Mouse (Mus musculus): ENCODE measurements around the gene Glra1. TPM values are rescaled to one million over a fixed set of nuclear protein-coding genes. Genes with fewer than 3 reads are reported as not detected.
A peak's percentile ranks its signal among the peaks of the same experiment; 100 is the strongest.

Glra1 gene
- polyA plus RNA-seq, 1 experiment from 2014 or later: 5.8 TPM

DNA sequence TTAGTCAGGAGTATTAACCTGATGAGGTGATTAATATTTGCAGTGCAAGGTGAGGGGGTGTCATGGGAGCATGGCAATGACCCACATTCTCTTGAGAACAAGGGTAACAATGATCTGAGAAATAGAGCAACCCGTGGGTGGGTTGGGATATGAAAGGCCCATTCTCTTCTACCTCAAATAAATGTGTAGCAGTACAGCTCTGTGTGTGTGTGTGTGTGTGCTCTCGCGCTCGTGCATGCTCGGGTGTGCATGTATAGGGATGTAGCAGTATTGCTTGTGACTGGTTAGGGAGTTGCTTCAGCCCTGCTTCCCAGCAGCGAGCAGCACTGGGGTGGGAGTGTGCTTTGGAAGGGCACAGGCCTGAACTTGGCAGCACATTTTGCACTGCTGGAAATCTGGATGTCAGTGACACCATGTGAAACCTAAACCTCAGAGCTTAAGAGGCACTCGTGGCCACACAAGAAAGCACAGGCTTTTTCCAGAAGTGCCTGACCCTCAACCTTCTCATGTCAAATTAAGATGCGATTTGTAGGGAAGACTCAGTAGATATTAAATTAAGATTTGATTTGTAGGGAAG is 106.0 kb downstream of the Glra1 start:
- peaks cover 2% of the 10 kb centered on the region for H3K36me3 ChIP-seq (ENCODE audit: control insufficient read depth, insufficient read depth, low read length)
- no peak overlapping the region for H3K4me2 ChIP-seq (ENCODE audit: low read depth)
- ATAC-seq (ENCODE audit: insufficient read depth, low FRiP score, low TSS enrichment): no peak
- WGBS: 90% methylated on average over 8 of the region's 8 CpGs
- no peaks in the 10 kb centered on the region for H3K27me3 ChIP-seq (ENCODE audit: control insufficient read depth, insufficient read depth, low read length)
- no peak overlapping the region for H3K27ac ChIP-seq (ENCODE audit: low read depth, low read length)
- H3K9me3 ChIP-seq (ENCODE audit: control insufficient read depth, low read length): no peaks in the 10 kb centered on the region
- no peak for DNase-seq (ENCODE audit: low spot score)
- no peak overlapping the region for H3K9ac ChIP-seq (ENCODE audit: low read length)
- no peaks in the 10 kb centered on the region for H3K4me1 ChIP-seq (ENCODE audit: control insufficient read depth, insufficient read depth, low read length)
- H3K4me3 ChIP-seq (ENCODE audit: low read depth, low read length): no peak overlapping the region

DNA sequence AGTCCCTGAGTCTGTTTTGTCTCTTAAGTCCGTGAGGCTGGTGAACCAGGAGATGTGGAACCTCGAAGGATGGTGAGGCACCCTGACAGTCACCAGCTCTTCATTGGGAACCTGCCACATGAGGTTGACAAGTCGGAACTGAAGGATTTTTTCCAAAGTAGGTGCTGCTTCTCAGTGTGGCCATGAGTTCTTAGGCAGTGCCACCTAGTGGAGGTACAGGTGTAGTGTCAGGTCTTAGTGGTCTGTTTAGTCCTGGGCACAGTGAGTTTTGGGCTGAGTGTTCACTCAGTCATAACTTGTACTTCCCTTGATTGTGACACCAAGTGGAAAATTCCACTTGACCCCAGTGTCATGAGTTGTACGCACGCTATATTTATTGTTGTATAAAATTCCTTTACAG is 110.1 kb downstream of the Glra1 start:
- ATAC-seq (ENCODE audit: insufficient read depth, low FRiP score, low TSS enrichment): 0 out of 2 replicates have a peak, but pooled peaks have one; percentile 58
- DNase-seq (ENCODE audit: low spot score): peak; percentile 57
- no peaks in the 10 kb centered on the region for H3K4me1 ChIP-seq (ENCODE audit: control insufficient read depth, insufficient read depth, low read length)
- H3K27me3 ChIP-seq (ENCODE audit: control insufficient read depth, insufficient read depth, low read length): no peaks in the 10 kb centered on the region
- H3K36me3 ChIP-seq (ENCODE audit: control insufficient read depth, insufficient read depth, low read length): peaks cover 15% of the 10 kb centered on the region
- H3K9me3 ChIP-seq (ENCODE audit: control insufficient read depth, low read length): no peaks in the 10 kb centered on the region
- 73% methylated on average over 5 of the region's 5 CpGs for WGBS
- H3K4me3 ChIP-seq (ENCODE audit: low read depth, low read length): no peak overlapping the region
- no peak overlapping the region for H3K4me2 ChIP-seq (ENCODE audit: low read depth)
- H3K9ac ChIP-seq (ENCODE audit: low read length): no peak overlapping the region
- no peak overlapping the region for H3K27ac ChIP-seq (ENCODE audit: low read depth, low read length)

- ATAC-seq (ENCODE audit: insufficient read depth, low FRiP score, low TSS enrichment) (no peak), DNase-seq (ENCODE audit: low spot score) (no peak)
- no peak overlapping the region for H3K4me2 ChIP-seq (ENCODE audit: low read depth)
- no peaks in the 10 kb centered on the region for H3K27me3 ChIP-seq (ENCODE audit: control insufficient read depth, insufficient read depth, low read length)
- WGBS: 88% methylated on average over 6 of the region's 6 CpGs
- peaks cover 29% of the 10 kb centered on the region for H3K36me3 ChIP-seq (ENCODE audit: control insufficient read depth, insufficient read depth, low read length)
- no peaks in the 10 kb centered on the region for H3K9me3 ChIP-seq (ENCODE audit: control insufficient read depth, low read length)
- no peak overlapping the region for H3K4me3 ChIP-seq (ENCODE audit: low read depth, low read length)
- H3K9ac ChIP-seq (ENCODE audit: low read length): no peak overlapping the region
- no peak overlapping the region for H3K27ac ChIP-seq (ENCODE audit: low read depth, low read length)
- H3K4me1 ChIP-seq (ENCODE audit: control insufficient read depth, insufficient read depth, low read length): no peaks in the 10 kb centered on the region
Measured at GRCm38 (mm10) chr11:55496158-55496557, 111.8 kb downstream of the Glra1 start.

DNA sequence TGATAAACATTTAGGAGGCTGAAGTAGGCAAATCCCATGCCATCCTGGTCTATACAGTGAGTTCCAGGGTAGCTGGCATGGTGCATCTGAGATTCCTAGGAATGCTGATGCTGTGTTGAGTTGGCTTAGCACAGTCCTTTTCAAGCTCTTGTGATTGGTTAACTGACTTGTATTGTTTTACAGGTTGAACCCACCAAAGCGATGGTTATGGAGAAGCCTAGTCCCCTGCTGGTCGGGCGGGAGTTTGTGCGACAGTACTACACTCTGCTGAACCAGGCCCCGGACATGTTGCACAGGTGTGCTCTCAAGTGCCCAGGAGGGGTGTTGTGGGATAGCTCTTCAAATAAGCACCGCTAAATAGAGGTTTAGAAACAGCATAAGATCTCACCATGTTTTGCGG is 122.6 kb downstream of the Glra1 start:
- no peak overlapping the region for H3K27ac ChIP-seq (ENCODE audit: low read depth, low read length)
- ATAC-seq (ENCODE audit: insufficient read depth, low FRiP score, low TSS enrichment) (no peak), DNase-seq (ENCODE audit: low spot score) (no peak)
- H3K4me2 ChIP-seq (ENCODE audit: low read depth): no peak overlapping the region
- H3K36me3 ChIP-seq (ENCODE audit: control insufficient read depth, insufficient read depth, low read length): peaks cover 17% of the 10 kb centered on the region
- no peaks in the 10 kb centered on the region for H3K9me3 ChIP-seq (ENCODE audit: control insufficient read depth, low read length)
- no peak overlapping the region for H3K4me3 ChIP-seq (ENCODE audit: low read depth, low read length)
- no peaks in the 10 kb centered on the region for H3K27me3 ChIP-seq (ENCODE audit: control insufficient read depth, insufficient read depth, low read length)
- H3K9ac ChIP-seq (ENCODE audit: low read length): no peak overlapping the region
- H3K4me1 ChIP-seq (ENCODE audit: control insufficient read depth, insufficient read depth, low read length): no peaks in the 10 kb centered on the region
- 97% methylated on average over 7 of the region's 7 CpGs for WGBS

GRCm38 (mm10) chr11:55473219-55473618 is 134.8 kb downstream of the Glra1 start:
- no peaks in the 10 kb centered on the region for H3K9me3 ChIP-seq (ENCODE audit: control insufficient read depth, low read length)
- WGBS: 94% methylated on average over 3 of the region's 3 CpGs
- no peak overlapping the region for H3K4me2 ChIP-seq (ENCODE audit: low read depth)
- H3K36me3 ChIP-seq (ENCODE audit: control insufficient read depth, insufficient read depth, low read length): no peaks in the 10 kb centered on the region; the same call in 1 of the 2 replicates
- H3K27ac ChIP-seq (ENCODE audit: low read depth, low read length): no peak overlapping the region
- peaks cover 8% of the 10 kb centered on the region; the same call in 1 of the 2 replicates for H3K4me1 ChIP-seq (ENCODE audit: control insufficient read depth, insufficient read depth, low read length)
- no peak overlapping the region for H3K4me3 ChIP-seq (ENCODE audit: low read depth, low read length)
- ATAC-seq (ENCODE audit: insufficient read depth, low FRiP score, low TSS enrichment): no peak
- no peak overlapping the region for H3K9ac ChIP-seq (ENCODE audit: low read length)
- H3K27me3 ChIP-seq (ENCODE audit: control insufficient read depth, insufficient read depth, low read length): no peaks in the 10 kb centered on the region
- DNase-seq (ENCODE audit: low spot score): no peak

DNA sequence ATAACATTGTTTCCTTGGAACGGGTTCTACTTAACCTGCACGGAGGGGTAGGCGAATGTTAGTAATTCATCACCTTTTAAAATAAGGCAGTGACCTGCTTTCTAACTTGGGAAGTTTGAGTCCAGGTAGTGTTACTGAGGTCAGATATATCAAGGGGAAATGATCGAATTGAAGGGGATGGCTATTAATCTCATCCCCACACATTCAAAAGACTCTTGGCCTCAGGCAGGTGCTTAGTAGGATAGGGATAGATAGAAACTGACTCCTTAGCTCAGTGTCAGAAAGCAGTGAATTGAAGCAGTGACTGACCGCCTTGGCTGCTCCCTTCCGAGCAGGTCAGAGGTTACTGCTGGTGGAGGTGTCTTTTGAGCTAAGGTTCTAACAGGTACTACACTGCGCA is 136.5 kb downstream of the Glra1 start:
- Histone ChIP-seq H3K4me2 (ENCODE audit: low read depth) (peak overlapping the region; percentile 91), H3K36me3 (ENCODE audit: control insufficient read depth, insufficient read depth, low read length) (no peaks in the 10 kb centered on the region; the same call in 1 of the 2 replicates), H3K4me1 (ENCODE audit: control insufficient read depth, insufficient read depth, low read length) (peaks cover 12% of the 10 kb centered on the region; the same call in 1 of the 2 replicates), H3K4me3 (ENCODE audit: low read depth, low read length) (peak overlapping the region; percentile 99), H3K9ac (ENCODE audit: low read length) (no peak overlapping the region), H3K27me3 (ENCODE audit: control insufficient read depth, insufficient read depth, low read length) (no peaks in the 10 kb centered on the region), H3K27ac (ENCODE audit: low read depth, low read length) (no peak overlapping the region), H3K9me3 (ENCODE audit: control insufficient read depth, low read length) (no peaks in the 10 kb centered on the region)
- DNase-seq (ENCODE audit: low spot score) (no peak), ATAC-seq (ENCODE audit: insufficient read depth, low FRiP score, low TSS enrichment) (no peak)
- 91% methylated on average over 7 of the region's 7 CpGs for WGBS

GRCm38 (mm10) chr11:55470761-55471160 is 137.2 kb downstream of the Glra1 start:
- Histone ChIP-seq H3K9ac (ENCODE audit: low read length) (peak overlapping the region; percentile 97), H3K27ac (ENCODE audit: low read depth, low read length) (no peak overlapping the region), H3K4me2 (ENCODE audit: low read depth) (peak overlapping the region; percentile 91), H3K36me3 (ENCODE audit: control insufficient read depth, insufficient read depth, low read length) (no peaks in the 10 kb centered on the region; the same call in 1 of the 2 replicates), H3K4me3 (ENCODE audit: low read depth, low read length) (peak overlapping the region; percentile 99), H3K4me1 (ENCODE audit: control insufficient read depth, insufficient read depth, low read length) (peaks cover 12% of the 10 kb centered on the region; the same call in 1 of the 2 replicates), H3K27me3 (ENCODE audit: control insufficient read depth, insufficient read depth, low read length) (no peaks in the 10 kb centered on the region), H3K9me3 (ENCODE audit: control insufficient read depth, low read length) (no peaks in the 10 kb centered on the region)
- ATAC-seq (ENCODE audit: insufficient read depth, low FRiP score, low TSS enrichment): no peak
- WGBS: 65% methylated on average over 8 of the region's 8 CpGs
- DNase-seq (ENCODE audit: low spot score): no peak

DNA sequence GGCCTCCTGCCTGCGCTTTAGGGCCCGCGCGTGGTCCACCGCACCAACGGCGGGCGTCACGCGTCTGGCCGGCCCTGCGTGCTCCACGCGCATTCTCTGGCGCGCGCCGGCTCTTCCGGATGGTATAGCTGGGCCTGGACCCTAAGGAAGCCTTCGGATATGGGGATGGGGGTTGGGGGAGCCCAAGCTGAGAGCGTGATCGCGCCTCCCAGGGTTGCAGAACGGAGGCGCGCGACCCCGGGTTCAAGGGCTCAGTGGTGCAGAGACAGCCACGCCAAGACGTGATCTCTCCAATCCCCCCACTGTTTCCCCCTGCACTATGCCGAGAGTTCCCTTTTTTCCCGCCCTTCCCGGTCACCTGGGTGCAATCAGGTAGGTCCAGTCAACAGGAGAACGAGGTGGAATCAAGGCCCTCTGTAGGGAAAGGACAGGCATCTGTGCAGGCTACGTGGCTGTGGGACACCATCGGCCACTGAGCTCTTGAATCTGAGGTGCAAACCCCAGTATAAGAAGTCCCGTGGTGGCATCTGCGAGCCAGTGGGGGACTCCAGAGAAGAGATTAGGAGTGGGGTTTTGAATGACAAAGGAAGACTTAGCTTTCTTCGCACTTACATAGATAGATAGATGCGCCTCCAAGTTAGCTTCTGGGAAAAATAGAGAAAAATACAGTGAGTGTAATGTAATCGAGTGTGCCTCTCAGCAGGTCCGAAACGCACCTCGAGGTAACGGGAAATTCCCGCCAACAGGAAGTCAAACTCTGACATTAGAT is 137.9 kb downstream of the Glra1 start:
- ATAC-seq (ENCODE audit: insufficient read depth, low FRiP score, low TSS enrichment): no peak

More for the DNA sequence above, 137.9 kb downstream of the Glra1 start:
- Histone ChIP-seq H3K9ac (ENCODE audit: low read length) (peak overlapping the region; percentile 97), H3K36me3 (ENCODE audit: control insufficient read depth, insufficient read depth, low read length) (no peaks in the 10 kb centered on the region; the same call in 1 of the 2 replicates), H3K27ac (ENCODE audit: low read depth, low read length) (peak overlapping the region; percentile 83), H3K4me2 (ENCODE audit: low read depth) (peak overlapping the region; percentile 91), H3K27me3 (ENCODE audit: control insufficient read depth, insufficient read depth, low read length) (no peaks in the 10 kb centered on the region), H3K4me3 (ENCODE audit: low read depth, low read length) (peak overlapping the region; percentile 99), H3K9me3 (ENCODE audit: control insufficient read depth, low read length) (no peaks in the 10 kb centered on the region), H3K4me1 (ENCODE audit: control insufficient read depth, insufficient read depth, low read length) (peaks cover 12% of the 10 kb centered on the region; the same call in 1 of the 2 replicates)
- under 1% methylated on average over 46 of the region's 46 CpGs for WGBS
- no peak for DNase-seq (ENCODE audit: low spot score)

Measured in neural tube, embryonic 11.5 days (tissue).